Mouse (Mus musculus) ES-E14 (cell line): ENCODE measurements around the gene Arhgef18.

ENCODE experiments used
- CHD2 ChIP-seq: IDR thresholded peaks from 2 replicates; pipeline ENCODE4 v1.6.1; 2014; ENCODE audit warnings: mild to moderate bottlenecking, low read depth, low read length, inconsistent platforms
- ZC3H11A ChIP-seq: IDR thresholded peaks from 2 replicates; pipeline ENCODE4 v1.6.1; 2012; ENCODE audit warnings: low read depth, mild to moderate bottlenecking, inconsistent platforms, low read length, borderline replicate concordance
- ZNF384 ChIP-seq: IDR thresholded peaks from 2 replicates; pipeline ENCODE4 v1.6.1; 2012; ENCODE audit warnings: low read depth, low read length, inconsistent platforms

- no peak for TF ChIP-seq CHD2
- TF ChIP-seq ZC3H11A = no peak
- TF ChIP-seq ZNF384 = no peak
Measured at GRCm38 (mm10) chr8:3389506-3389905, 3.3 kb upstream of the Arhgef18 start.
